Mouse (Mus musculus) adrenal gland, postnatal 36 days (tissue): ENCODE results near the gene Fbxl13. TPM values are rescaled to one million over a fixed set of nuclear protein-coding genes. Genes with fewer than 3 reads are reported as not detected.

Source experiments
- DNase-seq, 2 experiments: peaks; one replicate each; pipeline ENCODE4 v3.0.0; 2021; ENCODE audit warnings: mixed read lengths in 1 of 2
- total RNA-seq, 2 experiments: library from RNA; stranded (reverse); gene quantifications; 2 replicates each; pipeline ENCODE4 v1.2.3; 2021

Fbxl13 gene
- total RNA-seq, 2 experiments from 2014 or later: not detected

DNA sequence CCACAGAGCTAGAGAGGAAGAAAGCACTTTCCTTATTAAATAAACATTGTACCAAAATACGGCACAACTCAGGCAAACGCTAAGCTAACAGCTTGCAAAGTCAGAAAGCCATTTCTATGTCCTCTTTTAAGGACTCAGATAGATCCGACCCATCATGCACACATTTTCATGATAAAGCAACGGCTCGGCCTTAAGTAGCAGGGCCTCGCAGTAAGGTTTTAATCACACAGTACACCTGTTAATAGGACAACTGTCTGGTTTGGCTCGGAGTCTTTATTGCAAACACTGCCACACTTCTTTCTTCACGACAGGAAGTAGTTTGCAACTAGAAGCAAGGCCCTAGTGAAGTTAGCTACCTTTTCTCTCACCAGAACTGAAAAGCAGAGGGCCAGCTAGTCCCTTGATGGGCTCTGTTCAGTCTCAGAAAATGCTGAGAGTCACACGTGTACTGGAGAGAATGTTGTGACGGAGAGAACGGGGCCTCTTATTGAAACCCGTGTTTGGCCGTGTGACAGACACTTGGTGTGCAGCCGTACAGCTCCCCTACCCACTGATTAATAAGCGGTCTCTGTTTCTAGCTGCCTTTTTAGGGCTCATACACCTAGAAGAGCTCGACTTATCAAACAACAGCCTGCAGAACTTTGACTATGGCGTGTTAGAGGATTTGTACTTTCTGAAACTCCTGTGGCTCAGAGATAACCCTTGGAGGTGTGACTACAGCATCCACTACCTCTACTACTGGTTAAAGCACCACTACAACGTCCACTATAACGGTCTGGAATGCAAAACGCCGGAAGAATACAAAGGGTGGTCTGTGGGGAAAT lies 70.8 kb downstream of the Fbxl13 start:
- no peak for DNase-seq

DNA sequence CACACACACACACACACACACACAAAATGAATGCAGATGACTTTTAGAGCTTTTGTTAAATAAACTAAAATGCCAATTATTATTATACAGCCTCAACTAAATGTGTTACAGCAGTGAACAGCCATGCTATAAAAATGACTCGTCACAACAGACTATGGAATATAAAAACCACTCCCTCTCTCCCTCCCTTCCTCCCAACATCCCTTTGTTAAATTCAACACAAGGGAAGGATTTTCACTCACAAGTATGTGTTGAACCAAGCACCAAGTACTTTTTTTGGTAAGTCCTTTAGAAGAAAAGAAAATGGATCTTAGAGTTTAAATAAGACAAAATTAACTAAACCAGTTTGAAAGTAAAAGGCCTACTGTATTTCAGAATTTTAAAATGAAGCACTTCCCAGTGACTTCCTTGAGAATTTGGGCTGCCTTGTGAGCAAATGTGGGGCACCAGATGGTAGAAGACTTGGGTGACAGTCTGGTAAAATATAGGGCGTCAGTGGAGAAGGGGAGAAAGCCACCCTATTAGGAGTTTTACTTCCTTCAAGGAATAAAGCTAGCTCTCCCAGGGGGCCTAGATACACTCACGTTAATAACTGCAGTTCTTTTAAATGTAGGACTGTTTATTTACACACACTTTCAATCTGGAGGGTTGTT lies 72.5 kb downstream of the Fbxl13 start:
- DNase-seq: no peak

DNA sequence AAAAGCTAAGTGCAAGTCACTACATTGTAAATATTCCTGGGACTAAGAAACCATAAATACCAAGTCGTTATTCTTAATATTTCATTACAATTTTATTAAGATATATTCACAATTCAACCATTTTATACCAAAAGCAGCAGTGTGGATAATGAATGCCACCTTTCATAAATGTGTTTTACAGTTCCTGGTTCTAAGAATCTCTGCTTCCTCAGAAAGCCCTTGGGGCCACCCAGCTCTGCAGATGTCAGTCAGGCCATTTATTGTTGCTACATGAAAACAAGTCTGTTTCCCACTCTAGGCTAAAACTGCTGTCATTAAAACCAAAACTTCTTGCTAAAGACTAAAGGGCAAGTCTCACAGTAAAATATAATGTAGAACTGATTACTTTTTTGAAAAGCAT lies 77.7 kb downstream of the Fbxl13 start:
- no peak for DNase-seq

DNA sequence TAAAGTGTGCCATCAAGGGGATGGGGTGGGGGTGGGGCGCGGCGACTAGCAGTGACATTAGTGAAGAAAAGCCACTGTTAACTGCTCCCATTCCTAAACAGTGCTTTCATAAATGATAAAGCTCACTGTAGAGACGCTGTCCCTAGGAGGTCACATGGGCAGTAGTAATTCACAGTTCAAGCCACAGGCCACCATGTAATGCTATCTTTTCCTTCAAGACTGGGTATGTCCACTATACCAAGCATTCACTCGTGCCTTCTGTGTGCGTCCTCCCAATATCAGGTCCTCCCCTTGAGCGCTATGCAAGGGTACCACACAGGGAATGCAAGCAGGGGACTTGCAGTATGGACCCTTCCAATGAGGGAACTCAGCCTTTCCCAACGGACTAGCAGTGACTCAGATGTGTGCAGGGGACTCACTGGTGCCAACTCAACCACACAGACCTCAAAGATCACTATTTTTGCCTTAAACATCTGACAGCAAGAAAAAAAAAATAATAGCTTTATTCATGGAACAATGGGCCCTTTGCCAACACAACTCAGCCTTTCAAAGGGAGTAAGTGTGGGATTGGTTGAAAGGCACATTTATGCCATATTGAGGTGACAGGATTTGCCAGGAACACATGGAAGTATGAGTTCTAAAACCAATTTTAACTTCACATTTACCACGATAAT lies 79.9 kb downstream of the Fbxl13 start:
- DNase-seq: no peak

DNA sequence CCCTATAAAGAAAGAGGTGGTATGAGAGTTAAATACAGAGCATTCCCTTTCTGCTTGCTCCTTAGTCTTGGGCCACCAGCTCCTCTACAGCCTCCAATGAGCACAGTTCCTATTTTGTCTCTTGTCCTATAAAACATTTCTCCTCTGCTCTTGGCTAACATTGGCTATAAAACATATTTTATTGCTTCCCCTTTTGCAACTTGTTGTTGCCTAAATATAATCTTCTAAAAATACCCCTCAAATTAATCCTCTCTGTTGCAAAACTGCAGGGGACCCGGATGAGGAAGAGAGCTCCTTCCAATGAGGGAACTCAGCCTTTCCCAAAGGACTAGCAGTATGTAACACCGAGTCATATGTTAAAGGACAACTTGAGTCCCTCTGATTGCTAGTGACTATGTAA lies 81.5 kb downstream of the Fbxl13 start:
- DNase-seq: peak in 1 of 2 experiments; percentile 20

DNA sequence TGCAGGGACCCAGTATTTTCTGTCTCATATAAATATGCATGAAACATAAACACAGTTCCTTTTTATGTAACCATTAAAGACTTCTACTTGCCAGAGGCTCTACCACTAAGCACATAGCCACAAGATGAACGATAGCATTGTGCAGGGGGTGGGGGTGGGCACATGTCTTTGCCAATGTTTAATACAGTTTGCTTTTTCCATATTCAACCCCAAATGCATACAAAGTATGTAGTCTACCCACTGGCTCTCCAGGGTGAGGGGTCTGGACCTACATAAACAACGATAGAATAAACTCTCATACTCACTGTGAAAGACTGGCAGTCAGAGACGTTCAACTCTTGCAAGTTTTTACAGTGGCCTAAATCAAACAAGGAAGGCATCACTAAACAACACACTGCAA lies 88.9 kb downstream of the Fbxl13 start:
- no peak for DNase-seq

DNA sequence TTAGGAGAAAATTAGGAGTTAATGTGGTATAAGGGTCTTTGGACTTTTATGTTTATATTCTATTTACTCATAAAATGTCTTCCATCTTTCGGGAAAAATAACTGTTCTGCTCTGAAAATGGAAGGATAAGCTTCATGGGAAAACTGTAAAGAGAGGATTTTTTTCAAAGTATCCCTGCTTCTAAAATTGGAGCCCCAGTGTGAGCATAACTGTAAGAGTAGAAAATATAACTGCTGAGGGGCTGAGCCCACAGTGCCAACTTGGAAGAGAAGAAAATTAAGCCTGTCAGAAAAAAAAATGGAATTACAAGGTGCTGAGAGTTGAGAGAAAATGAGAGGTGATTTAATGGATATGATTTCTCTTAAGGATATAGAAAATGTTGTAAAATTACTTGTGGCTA lies 90.7 kb downstream of the Fbxl13 start:
- DNase-seq: no peak

DNA sequence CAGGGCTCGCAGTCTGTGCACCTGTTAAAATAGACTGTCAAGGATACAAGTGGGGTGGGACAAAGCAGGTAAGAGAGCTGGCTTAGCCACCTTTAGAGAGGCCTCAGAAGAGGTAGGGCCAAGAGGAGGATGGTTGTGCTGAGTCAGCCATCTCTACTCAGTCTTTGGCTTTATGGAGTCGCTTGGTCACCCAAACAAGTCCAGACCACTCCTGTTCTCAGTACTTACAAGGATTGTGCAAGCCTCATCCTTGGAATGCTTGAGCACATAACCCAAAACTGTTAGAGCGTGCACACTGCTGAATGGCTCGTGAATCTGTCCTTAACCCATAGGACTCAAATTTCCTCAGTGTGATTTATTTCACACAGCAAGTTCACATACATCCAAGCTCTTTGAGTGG lies 91.7 kb downstream of the Fbxl13 start:
- DNase-seq: no peak

DNA sequence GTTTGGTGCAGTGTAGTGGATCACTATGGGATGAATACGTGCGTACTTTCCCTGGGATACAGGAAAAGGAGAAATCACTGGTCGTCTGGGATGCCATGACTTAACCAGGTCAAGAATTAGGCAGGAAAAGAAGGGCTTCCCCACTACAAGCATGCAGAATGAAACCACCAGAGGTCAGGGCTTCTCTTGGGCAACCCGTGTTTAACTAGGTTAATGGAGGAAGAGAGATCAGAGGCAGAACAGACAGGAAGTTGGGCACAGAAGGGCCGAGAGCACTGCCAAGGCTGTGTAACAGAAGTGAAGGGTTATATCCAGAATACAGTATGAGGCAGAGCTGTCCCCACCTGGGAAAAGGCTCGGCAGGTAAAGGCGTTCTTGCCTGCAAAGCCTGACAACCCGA lies 98.4 kb downstream of the Fbxl13 start:
- no peak for DNase-seq

DNA sequence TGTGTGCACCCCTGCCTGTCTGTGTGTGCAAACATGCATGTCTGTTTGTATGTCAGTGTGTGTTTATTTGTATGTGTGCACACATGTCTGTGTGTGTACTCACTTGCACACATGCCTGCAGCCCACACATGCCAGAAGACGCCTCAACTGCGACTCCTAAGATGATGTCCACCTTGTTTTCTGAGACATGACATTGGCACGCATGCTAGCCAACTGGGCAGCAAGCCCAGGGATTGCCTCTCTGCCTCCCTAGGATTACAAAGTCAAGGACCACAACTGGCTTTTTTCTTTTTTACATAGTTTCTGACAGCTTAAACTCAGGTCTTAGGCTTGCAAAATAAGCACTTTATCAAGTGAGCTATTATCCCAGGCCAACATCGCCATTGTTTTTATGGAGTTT lies 99.6 kb downstream of the Fbxl13 start:
- peak; percentile 35 to 54 for DNase-seq

DNA sequence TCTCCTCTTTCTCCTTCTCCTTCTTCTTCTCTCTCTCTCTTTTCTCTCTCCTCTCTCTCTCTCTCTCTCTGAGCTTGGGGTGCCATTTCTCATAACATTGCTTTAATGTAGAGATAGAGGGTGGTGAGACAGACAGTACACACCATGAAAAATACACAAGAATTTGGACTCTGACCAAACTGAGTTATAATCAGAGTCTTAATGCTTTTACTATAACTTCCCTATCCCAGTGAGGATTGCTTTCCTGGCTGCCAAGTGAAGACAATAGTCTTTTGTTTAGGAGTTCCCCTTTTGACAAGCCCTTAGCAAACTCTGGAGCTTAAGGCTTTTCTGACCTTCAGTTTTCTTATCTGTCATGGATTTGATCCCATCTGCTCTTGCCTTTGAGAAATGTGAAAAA lies 100.2 kb downstream of the Fbxl13 start:
- DNase-seq: no peak

DNA sequence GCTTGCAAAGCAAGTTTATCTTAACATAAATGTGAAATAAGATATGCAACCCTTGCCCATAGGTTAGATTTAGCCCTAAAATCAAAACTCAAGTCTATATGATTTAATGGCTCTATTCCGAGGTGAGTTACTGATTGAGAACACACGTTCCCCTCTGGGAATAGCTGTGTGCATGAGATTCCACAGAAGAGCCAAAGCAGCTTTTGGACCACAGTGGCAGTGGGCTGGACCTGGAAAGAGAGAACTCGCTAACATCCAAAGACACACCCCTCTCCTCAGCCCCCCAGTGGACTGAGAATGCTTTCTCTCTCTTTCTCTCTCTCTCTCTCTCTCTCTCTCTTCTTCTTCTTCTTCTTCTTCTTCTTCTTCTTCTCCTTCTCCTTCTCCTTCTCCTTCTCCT lies 100.6 kb downstream of the Fbxl13 start:
- DNase-seq: no peak

DNA sequence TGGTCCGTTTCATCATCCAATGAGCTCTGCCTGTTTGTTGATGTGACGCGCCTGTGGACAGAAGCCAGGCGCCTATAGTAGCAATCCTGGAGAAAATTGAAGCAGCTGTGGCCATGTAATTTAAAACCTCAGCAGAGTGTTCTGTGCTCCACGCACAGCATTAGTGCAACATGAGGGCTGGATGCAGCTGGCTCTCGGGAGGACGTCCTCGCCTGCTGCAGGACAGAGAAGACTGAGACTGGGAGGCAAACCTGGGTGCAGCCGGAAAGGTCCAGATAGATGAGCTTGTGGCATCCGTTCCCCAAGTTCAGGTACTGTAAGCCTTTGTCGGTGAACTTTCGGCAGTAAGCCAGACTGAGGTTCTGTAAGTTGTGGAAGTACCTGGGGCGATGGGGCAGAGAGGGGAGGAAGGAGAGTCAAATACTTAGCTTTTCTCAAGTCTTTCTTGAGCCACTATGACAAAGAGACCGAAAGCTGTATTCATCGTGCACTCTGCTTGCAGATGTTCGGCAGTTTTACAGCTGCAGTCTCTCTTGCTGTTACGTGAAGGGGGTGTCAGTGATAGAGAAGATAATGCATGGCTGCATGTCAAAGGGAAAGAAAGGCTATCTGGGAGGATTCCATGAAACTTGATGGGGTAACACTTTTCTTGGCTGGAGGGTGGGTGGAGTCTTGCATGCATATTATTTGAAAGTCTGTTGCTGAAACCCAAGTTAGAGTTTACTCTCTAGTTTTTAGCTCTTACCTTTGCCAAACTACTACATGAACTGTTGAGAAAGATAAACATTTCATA lies 101.8 kb downstream of the Fbxl13 start, which contains the start of gene Lrrc17:
Gene Lrrc17, plus strand, starts transcription at position 151 of the 793 bp plus-strand sequence.
- DNase-seq: no peak

DNA sequence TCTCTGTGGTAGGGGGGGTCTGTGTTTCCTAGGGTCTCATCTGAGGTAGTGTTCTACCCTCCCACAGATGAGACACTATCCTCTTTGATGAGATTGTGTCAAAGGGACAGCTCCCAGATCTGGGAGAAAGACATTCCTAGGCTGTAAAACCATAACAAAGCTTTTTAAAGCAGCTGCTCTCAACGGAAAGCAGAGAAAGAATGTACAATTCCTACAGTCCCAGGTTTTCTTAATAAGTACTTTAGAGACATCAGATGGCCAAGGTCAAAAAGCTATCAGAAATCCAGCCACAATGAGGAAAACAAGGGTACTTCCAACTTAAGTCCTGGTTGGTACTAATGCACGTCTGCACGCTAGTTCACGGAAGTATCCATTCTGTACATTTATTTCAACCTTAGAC lies 103.2 kb downstream of the Fbxl13 start:
- no peak for DNase-seq

DNA sequence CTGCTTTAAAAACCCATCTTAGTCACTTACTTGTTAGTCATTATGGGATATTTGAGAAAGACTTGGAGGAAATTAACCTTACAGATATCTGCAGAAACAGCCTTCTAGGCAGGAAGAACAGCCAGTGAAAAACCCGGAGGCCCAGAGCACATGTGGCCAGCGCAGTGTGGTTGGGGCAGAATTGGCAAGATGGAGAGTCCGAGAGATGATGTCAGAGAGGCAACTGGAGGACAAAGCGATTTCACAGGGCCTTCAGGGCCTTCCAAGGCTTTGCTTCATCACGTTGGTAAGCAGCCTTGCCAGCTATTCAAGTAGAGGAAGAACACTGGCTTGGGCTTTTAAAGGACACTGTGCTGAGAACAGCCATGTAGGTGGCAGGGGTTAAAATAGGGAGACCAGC lies 112.5 kb downstream of the Fbxl13 start:
- peak; percentile 11 to 61 for DNase-seq

DNA sequence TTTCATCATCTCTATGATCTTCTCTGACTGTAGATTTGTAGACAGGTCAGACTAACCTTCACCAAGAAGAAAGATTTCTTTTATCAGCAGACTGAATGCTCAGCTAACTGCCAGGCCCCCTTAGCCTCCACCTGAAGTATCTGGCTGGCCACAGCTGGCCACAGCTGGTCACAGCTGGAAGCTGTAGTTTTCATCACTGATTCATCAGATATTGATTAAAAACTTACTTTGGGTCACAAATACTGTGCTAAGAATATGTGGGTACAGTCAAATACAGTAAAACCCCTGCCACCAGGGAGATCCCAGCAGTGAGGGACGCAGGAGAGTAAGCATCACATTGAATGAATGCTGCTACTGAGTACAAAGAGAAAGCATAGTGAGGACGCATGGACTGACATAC lies 113.3 kb downstream of the Fbxl13 start:
- DNase-seq: no peak

DNA sequence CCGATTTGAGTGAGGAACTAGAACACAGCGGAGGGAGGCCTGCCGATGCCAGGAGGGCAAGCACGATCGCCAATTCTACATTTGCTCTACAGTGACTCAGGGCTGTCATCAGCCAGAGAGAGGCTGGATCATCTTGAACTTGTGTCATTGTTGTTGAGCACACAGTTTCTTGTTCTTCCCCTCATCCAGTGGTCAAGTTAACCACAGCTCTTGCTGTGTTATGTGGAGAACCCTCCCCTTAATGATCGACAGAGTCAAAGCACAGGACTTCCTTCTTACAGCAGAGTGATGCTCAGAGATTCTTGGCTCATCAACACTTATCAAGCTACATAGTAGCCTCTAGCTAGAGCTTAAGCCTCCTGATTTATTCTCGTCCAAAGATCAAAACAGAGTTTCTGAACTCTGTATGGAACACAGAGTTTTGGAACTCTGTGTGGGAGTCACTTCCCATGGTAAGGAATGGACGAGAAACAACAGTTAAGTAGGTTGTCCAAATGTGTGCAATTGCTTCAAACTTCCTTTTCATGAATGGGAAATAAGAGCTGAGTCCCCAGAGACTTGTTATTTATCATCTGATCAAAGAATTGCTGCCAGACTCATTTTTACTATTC lies 116.2 kb downstream of the Fbxl13 start:
- no peak for DNase-seq

DNA sequence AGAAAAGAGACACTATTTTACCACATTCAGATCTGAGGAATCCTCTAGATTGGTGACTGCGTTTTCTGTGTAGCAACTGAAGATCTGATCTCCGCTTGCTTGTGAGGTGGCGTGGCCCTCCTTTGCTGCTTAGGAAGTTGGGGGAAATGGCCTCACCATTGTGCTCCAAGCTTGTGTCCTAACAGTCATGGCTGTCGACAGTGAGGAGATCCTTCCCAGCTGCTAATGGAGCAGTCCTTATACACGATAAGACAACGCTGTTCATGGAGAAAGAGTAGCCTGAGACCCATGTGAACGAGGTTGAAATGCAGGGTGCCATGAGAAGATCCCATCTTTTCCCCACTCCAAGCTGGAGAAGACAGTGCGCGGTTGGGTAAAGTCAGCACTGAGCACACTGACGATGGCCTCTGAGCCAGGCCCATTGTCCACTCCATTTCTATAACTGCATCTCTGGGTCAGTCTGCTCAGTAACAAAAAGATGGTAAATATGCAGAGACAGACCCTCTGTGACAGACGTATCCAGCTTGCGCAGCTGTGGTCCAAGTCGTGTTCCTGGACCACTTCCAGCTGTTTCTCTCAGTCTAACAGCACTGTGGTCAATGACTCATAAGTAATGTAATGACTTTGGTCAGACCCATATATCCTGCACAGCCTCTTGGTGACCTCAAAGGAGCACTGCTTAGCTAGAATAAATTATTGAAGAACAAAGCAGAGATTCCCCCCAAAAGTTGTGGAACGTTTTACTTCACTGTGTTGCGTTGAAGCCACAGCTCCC lies 117.2 kb downstream of the Fbxl13 start:
- DNase-seq: peak in 1 of 2 experiments; percentile 15

DNA sequence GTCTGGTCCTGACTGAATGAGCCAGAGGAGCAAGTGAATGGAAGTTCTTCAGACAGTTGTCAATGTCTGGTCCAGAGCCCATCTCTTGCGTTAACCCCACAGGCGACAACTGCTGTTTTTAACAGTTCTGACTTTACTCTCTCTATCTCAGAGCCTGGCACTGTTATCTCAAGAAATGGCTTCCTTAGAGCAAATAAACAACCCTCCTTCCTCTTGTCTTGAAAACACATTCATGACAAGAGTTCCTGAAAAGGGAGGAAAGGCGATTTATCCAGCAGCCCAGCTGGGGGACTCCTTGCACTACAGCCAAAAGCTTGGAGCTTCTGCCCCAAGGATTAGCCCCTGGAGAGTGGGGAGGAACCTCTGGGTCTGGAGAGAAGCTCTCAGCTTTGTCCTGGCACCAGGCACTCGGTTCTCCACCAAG lies 117.9 kb downstream of the Fbxl13 start:
- DNase-seq: no peak

DNA sequence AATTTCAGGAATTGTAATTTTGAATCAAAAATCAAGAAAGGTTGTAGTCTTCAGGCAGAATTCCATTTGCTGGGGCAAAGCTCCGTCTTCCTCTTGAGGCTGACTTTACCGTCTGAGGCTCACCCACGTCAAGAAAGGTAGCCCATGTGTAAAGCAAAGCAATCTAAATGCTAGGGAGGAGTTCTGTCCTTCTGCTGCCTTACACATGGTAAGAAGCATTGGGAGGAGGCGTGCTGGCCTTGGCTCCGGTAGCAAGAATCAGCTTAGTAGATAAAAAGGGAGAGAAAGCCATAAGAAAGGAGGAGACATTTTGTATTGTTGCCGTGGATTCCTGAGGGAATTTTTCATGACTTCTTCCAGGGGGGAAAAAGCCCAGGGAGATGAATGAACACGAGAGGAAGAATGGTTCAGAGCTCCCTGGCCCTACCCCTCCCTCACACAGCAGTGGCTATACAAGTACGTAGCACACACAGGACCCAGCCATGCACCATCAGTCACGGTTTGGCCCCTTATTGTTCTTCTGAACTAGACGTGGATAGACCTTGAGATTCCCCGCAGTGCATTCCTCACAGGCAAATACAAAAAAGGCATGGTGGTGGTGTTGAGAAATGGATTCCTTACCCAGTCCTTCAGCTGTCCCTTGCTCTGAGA lies 118.5 kb downstream of the Fbxl13 start:
- no peak for DNase-seq

DNA sequence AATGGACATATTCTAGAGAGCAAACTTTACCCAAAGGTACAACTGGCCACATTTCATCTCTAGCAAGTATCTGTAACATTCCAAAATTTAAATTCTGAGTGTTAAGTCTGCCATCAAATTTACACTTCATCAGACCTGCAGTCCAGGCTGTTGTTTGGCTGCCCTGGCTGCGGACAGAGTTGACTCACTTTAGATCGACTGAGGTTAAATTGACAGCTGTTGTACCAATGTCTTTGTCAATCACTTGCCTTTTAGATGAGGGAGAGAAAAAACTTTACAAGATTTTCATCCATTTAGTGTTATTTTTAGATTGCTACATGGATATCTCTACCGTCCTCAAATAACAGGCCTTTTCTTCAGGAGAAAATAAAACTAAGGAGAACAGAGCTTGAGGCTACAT lies 126.3 kb downstream of the Fbxl13 start:
- DNase-seq: no peak
